Mouse (Mus musculus) midbrain, embryonic 14.5 days (tissue): ENCODE results near the gene Dpp4. TPM values are rescaled to one million over a fixed set of nuclear protein-coding genes. Genes with fewer than 3 reads are reported as not detected.

Source experiments
- ATAC-seq: fragments of 200-750 bp; cut with Nextera tagmentation; 2 replicates; pipeline ENCODE4 v1.8.0; 2017; ENCODE audit warnings: moderate number of reproducible peaks, moderate library complexity; ENCODE audit not compliant: low FRiP score, low TSS enrichment
- DNase-seq: peaks from one replicate; pipeline ENCODE4 v3.0.0-alpha.2; 2015
- H3K27ac ChIP-seq: fragments of 300-500 bp; sonication (generic); replicated peaks from 2 replicates; pipeline ENCODE4 v1.5.1; 2014; ENCODE audit warnings: mild to moderate bottlenecking, low read depth, low read length, moderate library complexity
- H3K27me3 ChIP-seq: fragments of 300-500 bp; sonication (generic); 2 replicates; pipeline ENCODE4 v1.6.1; 2014; ENCODE audit warnings: low read length, control low read depth, mixed read lengths; ENCODE audit not compliant: control insufficient read depth, insufficient read depth
- H3K36me3 ChIP-seq: fragments of 300-500 bp; sonication (generic); 2 replicates; pipeline ENCODE4 v1.6.1; 2014; ENCODE audit warnings: low read length, control low read depth; ENCODE audit not compliant: control insufficient read depth, insufficient read depth
- H3K4me1 ChIP-seq: fragments of 300-500 bp; sonication (generic); 2 replicates; pipeline ENCODE4 v1.6.1; 2014; ENCODE audit warnings: mild to moderate bottlenecking, antibody characterized with exemption, low read length, control low read depth; ENCODE audit not compliant: control insufficient read depth, insufficient read depth
- H3K4me2 ChIP-seq: fragments of 300-500 bp; sonication (generic); 2 replicates; pipeline ENCODE4 v1.6.1; 2014; ENCODE audit warnings: mild to moderate bottlenecking, low read length, moderate library complexity
- H3K4me3 ChIP-seq: fragments of 300-500 bp; sonication (generic); replicated peaks from 2 replicates; pipeline ENCODE4 v1.5.1; 2014; ENCODE audit warnings: low read depth, low read length
- H3K9ac ChIP-seq: fragments of 300-500 bp; sonication (generic); replicated peaks from 2 replicates; pipeline ENCODE4 v1.6.1; 2014; ENCODE audit warnings: mild to moderate bottlenecking, low read length, moderate library complexity
- H3K9me3 ChIP-seq: fragments of 300-500 bp; sonication (generic); 2 replicates; pipeline ENCODE4 v1.6.1; 2016; ENCODE audit warnings: low read length, control low read depth, mixed read lengths; ENCODE audit not compliant: control insufficient read depth
- WGBS: fragments of 180-500 bp; shearing (Covaris S2); extraction: QIAGEN DNeasy Blood & Tissue Kit; methylation state at CpG from one replicate; pipeline ENCODE4 v1.1.7; 2014; 5-methylcytosine and 5-hydroxymethylcytosine counted together
- polyA plus RNA-seq: library from polyadenylated mRNA; unstranded; fragments of >200 nt; fragmentation: Nextera tagmentation; extraction: Ambion mirVana; gene quantifications from 2 replicates; pipeline ENCODE4 v1.2.1, GENCODE M21; 2014

The Dpp4 gene
- polyA plus RNA-seq, 1 experiment from 2014 or later = 1.5 TPM

DNA sequence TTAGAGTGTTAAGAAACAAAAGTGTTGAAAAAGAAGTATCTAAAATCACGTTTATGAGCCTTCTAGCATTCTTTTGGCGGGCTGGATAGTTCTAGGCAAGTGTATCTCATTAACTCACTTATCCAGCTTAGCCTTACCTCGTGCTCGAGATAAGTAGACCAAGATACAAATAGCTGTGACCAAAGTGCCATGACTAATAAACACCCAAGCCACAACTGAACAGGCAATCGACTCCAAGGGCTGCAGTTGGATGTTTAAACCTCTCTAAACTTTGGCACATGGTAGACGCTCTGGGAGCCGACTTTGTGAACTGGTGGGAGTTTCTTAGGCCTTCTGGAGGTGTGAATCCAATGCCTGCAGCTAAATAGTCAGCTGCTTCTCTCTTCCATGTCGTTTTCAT lies 12.7 kb downstream of the Dpp4 start:
- Histone ChIP-seq H3K27ac (no peak overlapping the region), H3K4me2 (no peak overlapping the region), H3K9me3 (no peaks in the 10 kb centered on the region), H3K27me3 (no peaks in the 10 kb centered on the region), H3K9ac (no peak overlapping the region), H3K36me3 (no peaks in the 10 kb centered on the region), H3K4me1 (no peaks in the 10 kb centered on the region), H3K4me3 (no peak overlapping the region)
- WGBS = 75% methylated on average over 8 of the region's 8 CpGs
- no peak for DNase-seq
- ATAC-seq = no peak

DNA sequence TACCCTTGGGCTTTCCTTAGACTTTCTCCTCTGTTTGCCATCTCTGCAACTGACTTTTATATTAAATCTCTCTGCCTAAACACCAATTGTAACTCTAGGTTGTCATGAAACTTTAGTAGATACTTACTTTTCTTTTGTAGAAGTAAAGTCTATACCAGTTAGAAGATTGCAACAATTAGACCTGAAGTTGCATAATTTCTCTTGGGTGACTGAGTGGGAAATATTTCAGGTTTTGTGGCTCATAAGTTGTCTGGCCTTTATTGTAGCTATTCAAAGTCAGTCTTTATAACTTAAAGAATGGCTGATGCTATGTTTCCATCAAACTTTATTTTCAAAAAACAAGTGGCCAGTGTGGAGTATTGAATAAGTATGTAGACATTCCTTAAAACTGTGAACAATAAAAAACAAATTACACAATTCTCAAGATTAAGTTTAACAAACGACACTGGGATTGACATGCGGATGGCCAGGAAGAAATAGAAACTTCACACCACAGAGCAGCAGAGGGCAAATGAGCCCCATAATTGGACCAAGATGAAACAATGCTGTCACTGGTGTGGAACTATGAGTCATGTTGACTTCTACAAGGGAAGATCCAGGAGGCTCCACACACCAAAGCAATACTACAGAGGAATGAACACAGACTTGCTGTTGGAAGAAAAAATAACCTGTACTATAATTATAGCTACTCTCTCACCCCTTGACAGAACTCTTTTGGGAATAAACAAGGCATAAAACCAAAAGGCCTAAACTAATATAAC lies 13.7 kb downstream of the Dpp4 start:
- no peaks in the 10 kb centered on the region for H3K4me1 ChIP-seq
- H3K4me2 ChIP-seq = no peak overlapping the region
- 92% methylated on average over 2 of the region's 2 CpGs for WGBS
- no peaks in the 10 kb centered on the region for H3K36me3 ChIP-seq
- H3K9me3 ChIP-seq = no peaks in the 10 kb centered on the region
- no peak overlapping the region for H3K9ac ChIP-seq
- DNase-seq (no peak), ATAC-seq (no peak)
- H3K27ac ChIP-seq = no peak overlapping the region
- H3K4me3 ChIP-seq = no peak overlapping the region
- H3K27me3 ChIP-seq = no peaks in the 10 kb centered on the region

DNA sequence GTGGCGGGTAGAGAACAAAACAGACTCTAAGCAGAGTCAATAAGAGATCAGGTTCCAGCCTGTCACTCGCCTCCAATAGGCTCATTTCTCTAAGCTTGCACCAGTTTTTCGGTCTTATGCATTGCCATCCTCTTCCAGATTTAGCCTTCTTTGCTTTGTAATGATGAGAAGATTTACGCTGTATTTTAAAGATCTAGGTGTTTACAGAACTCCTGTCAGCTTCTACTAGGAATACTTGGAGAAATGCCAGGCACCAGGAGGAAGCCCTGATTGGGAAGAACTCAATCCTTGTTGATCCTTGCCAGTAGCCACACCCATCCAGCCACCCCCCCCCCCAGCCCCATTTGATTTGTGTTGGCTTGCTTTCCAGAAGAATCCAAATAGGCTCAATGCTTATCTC lies 14.4 kb downstream of the Dpp4 start:
- no peaks in the 10 kb centered on the region for H3K27me3 ChIP-seq
- no peaks in the 10 kb centered on the region for H3K4me1 ChIP-seq
- no peak overlapping the region for H3K9ac ChIP-seq
- H3K9me3 ChIP-seq = no peaks in the 10 kb centered on the region
- ATAC-seq (no peak), DNase-seq (no peak)
- no peak overlapping the region for H3K4me2 ChIP-seq
- WGBS = 83% methylated on average over 4 of the region's 4 CpGs
- H3K4me3 ChIP-seq = no peak overlapping the region
- no peaks in the 10 kb centered on the region for H3K36me3 ChIP-seq
- H3K27ac ChIP-seq = no peak overlapping the region

DNA sequence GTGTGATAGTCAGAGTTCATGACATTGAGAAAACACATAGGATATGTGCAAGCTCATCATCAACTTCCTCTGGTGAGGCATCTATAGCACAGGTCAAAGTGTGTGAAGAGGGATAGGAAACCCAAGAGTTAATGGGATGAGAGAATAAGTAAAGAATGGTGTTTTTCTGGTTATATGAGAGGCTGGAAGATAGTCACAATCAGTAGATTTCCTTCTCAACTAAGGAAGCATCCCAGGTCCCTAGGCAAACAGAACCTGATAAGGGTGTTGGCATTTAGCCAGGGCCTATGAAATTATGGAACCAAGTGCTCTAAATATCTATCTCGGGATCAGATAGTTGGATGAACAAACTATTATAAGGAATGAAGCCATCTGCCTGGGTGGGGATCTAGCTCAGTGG lies 15.2 kb downstream of the Dpp4 start:
- DNase-seq (no peak), ATAC-seq (no peak)
- Histone ChIP-seq H3K4me1 (no peaks in the 10 kb centered on the region), H3K9me3 (no peaks in the 10 kb centered on the region), H3K36me3 (no peaks in the 10 kb centered on the region), H3K27ac (no peak overlapping the region), H3K9ac (no peak overlapping the region), H3K27me3 (no peaks in the 10 kb centered on the region), H3K4me2 (no peak overlapping the region), H3K4me3 (no peak overlapping the region)
- 90% methylated on average over 1 of the region's 1 CpGs for WGBS

DNA sequence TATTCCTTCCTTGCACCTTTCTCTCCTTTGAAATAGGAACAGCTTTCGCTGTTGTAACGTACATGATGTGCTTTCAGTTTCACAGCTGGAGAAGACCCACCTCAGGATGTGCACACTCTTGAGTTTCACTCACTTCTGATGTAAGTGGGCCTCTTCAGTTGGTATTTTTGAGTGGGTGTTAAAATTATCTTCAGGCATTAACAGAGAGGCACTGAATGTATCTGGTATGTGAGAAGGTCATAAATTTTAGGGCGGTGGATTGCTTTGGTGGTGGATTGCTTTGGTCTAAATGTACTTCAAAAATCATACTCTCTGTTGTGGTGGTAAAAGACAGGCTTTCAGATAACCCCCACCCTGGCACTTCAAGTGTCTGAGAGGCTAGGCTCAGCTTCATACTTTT lies 17.2 kb downstream of the Dpp4 start:
- ATAC-seq = no peak

DNA sequence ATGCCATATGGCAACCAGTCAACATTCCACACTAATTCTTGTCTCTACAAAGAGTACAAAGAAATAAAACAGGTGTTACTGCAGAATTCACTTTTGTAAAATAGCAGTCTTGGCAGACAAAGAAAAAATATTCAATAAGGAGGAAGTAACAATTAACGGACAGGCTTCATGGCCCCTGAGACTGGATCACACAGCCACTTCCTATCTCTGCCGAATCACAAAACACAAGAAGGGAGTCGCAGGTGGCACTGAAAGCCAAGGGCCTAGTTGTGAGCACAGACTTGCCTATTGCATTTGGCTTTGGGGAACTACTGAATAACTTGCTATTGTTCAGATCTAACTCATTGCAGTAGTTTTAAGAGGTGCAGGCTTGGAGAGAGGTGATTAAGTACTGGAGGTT lies 19.9 kb downstream of the Dpp4 start:
- DNase-seq (no peak), ATAC-seq (no peak)
- Histone ChIP-seq H3K36me3 (no peaks in the 10 kb centered on the region), H3K27ac (no peak overlapping the region), H3K4me3 (no peak overlapping the region), H3K27me3 (no peaks in the 10 kb centered on the region), H3K4me2 (no peak overlapping the region), H3K4me1 (no peaks in the 10 kb centered on the region), H3K9me3 (no peaks in the 10 kb centered on the region), H3K9ac (no peak overlapping the region)
- 86% methylated on average over 3 of the region's 3 CpGs for WGBS

More for the DNA sequence above, 17.2 kb downstream of the Dpp4 start:
- Histone ChIP-seq H3K9ac (no peak overlapping the region), H3K9me3 (no peaks in the 10 kb centered on the region), H3K27ac (no peak overlapping the region), H3K4me2 (no peak overlapping the region), H3K27me3 (no peaks in the 10 kb centered on the region), H3K4me1 (no peaks in the 10 kb centered on the region), H3K36me3 (no peaks in the 10 kb centered on the region), H3K4me3 (no peak overlapping the region)
- no peak for DNase-seq
- WGBS = 90% methylated on average over 3 of the region's 3 CpGs

DNA sequence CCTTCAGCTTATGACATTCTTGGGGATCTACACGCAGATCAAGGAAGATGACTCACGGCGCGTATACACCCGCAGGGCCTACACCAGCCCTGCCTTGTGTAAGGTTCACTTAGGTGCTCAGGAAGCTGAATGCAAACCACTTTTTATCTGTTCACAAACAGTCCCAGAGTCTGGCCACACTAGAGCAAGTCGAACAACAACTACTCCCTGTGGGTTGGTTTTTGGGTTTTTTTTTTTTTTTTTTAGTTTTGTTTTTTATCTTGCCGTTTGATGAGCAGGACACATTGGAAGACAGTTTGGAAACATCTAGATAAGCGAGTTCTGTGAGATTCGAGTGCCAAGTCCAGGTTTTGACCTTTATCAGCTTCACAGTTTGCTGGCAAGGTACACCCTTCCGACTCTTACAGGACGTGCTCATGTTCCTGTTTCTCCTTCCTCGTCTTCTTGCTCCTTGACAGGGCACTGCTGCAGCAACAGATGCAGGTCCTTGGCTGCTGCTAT lies 21.0 kb downstream of the Dpp4 start:
- 91% methylated on average over 12 of the region's 12 CpGs for WGBS
- H3K4me1 ChIP-seq = no peaks in the 10 kb centered on the region

DNA sequence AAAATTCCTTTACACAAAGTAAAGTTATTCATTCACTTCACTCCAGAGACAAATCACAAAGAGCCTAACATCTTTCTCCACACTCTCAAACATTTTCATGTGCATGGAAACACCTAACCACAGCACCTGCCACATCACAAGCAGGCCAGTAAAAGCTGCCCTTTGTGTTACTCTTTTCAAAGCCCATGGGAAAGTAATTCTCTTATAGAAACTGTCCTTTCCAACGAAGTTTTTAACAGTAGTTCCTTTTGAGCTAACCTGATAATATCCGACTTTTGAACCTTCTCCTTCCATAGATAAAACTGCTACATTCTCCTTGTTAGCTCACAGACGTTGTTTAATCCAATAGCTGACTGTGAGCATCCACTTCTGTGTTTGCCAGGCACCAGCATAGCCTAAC lies 21.7 kb downstream of the Dpp4 start:
- Histone ChIP-seq H3K4me3 (no peak overlapping the region), H3K9me3 (no peaks in the 10 kb centered on the region), H3K36me3 (no peaks in the 10 kb centered on the region), H3K4me1 (no peaks in the 10 kb centered on the region), H3K4me2 (no peak overlapping the region), H3K9ac (no peak overlapping the region), H3K27ac (no peak overlapping the region), H3K27me3 (no peaks in the 10 kb centered on the region)
- DNase-seq (no peak), ATAC-seq (no peak)
- 69% methylated on average over 3 of the region's 3 CpGs for WGBS

More for the DNA sequence above, 21.0 kb downstream of the Dpp4 start:
- H3K9me3 ChIP-seq = no peaks in the 10 kb centered on the region
- no peaks in the 10 kb centered on the region for H3K27me3 ChIP-seq
- no peaks in the 10 kb centered on the region for H3K36me3 ChIP-seq
- no peak overlapping the region for H3K4me2 ChIP-seq
- H3K4me3 ChIP-seq = no peak overlapping the region
- no peak overlapping the region for H3K27ac ChIP-seq
- DNase-seq (no peak), ATAC-seq (no peak)
- no peak overlapping the region for H3K9ac ChIP-seq

DNA sequence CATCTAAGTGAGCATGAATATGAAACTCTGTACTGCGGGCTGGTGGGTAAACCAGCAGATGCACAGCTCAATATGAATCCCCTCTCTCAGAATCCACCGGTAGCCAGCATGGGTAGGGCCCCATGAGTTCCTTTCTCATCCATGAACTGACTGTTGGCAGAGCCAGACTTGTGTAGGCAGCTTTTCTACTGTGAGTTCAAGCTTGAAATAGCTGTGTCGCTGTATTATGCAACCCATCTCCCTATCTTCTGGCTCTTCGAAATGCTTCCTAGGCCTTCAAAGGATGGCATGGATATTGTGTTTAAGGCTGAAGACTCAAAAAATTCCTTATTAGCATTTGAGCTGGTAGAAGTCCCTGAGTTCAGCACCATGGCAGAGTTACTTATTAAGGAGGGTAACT lies 23.2 kb downstream of the Dpp4 start:
- Histone ChIP-seq H3K27ac (no peak overlapping the region), H3K4me3 (no peak overlapping the region), H3K4me1 (no peaks in the 10 kb centered on the region), H3K36me3 (no peaks in the 10 kb centered on the region), H3K27me3 (no peaks in the 10 kb centered on the region), H3K9ac (no peak overlapping the region), H3K4me2 (no peak overlapping the region), H3K9me3 (no peaks in the 10 kb centered on the region)
- no peak for DNase-seq
- WGBS = 86% methylated on average over 4 of the region's 4 CpGs
- no peak for ATAC-seq
